Comparison of ENCODE assay signal across 21 mouse cellular contexts in the genomic region with DNA sequence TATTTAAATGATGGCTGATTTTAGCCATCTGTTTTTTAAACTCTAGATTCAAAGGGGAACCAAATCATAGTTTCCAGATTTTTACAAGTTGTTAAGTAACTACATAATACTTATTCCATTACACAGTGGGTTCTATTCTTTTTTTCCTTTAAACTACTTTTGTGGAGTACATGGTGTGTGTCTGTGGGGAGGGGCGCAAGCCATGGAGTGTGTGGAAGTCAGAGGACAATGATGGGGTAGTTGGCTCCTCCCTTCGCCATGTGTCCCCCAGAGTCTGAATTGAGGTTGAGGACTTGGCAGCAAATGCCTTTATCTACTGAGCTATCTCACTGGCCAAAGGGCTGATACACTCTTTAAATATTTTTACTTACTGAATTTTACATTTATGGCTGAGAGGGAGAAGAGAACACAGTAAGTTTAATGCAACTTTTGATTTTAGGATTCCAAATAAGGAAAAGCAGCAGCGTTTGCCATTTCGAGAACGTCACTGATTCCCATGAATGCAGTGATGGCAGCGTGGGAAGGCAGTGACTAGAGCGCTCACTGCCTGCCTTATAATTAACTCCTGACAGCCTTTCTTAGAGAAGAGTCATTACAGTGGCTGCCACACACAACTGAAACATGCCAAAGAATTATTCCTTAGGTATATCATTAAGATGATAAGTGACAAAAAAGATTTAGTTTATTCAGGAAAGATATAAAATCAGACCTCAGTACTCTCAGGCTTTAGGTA. TPM values are rescaled to one million over a fixed set of nuclear protein-coding genes. Genes with fewer than 3 reads are reported as not detected.
"Had no signal": no experiment of that assay in that cellular context is flagged by ENCODE, and none has a peak within 500 bp of the region (broad histone marks: within the 10 kb centered on the region; RNA-seq: fewer than 3 reads in every experiment).

No protein-coding gene starts in this region.

- H3K4me1 ChIP-seq: limb, embryonic 10.5 days; liver, embryonic 15.5 days; midbrain, embryonic 13.5 days; stomach, embryonic 15.5 days had no signal

- H3K4me2 ChIP-seq: liver, embryonic 11.5 days; liver, embryonic 15.5 days; midbrain, embryonic 13.5 days; stomach, embryonic 15.5 days had no signal

- H3K4me3 ChIP-seq: layer of hippocampus, adult 2 months; limb, embryonic 10.5 days; liver, embryonic 15.5 days; midbrain, embryonic 13.5 days; stomach, embryonic 15.5 days had no signal

- DNase-seq: kidney, adult 11 months; kidney, adult 9 months; kidney, postnatal 10 days; kidney, postnatal 4 days; lung, adult 2 months; lung, postnatal 36 days; right cerebral cortex, postnatal 4 days; thymus, adult 18-20 months; thymus, postnatal 25 days had no signal

- H3K27ac ChIP-seq: layer of hippocampus, adult 2 months; limb, embryonic 10.5 days; liver, embryonic 15.5 days; midbrain, embryonic 13.5 days; stomach, embryonic 15.5 days had no signal

- H3K9me3 ChIP-seq: limb, embryonic 10.5 days; liver, embryonic 15.5 days; midbrain, embryonic 13.5 days; stomach, embryonic 15.5 days had no signal

- H3K9ac ChIP-seq: liver, embryonic 15.5 days; midbrain, embryonic 13.5 days; stomach, embryonic 15.5 days had no signal

- H3K27me3 ChIP-seq: liver, embryonic 15.5 days; midbrain, embryonic 13.5 days; stomach, embryonic 15.5 days had no signal

- ATAC-seq: lung, postnatal 0 days; midbrain, embryonic 13.5 days had no signal

RNA-seq across cellular contexts. Expression of a gene that starts 37.1 kb away (rescaled TPM):
- total RNA-seq: megakaryocyte progenitor cell, adult 5-6 weeks had no signal

RNA-seq across cellular contexts. Expression of a gene that starts 37.7 kb away (rescaled TPM):
- total RNA-seq: megakaryocyte progenitor cell, adult 5-6 weeks had no signal

RNA-seq across cellular contexts. Expression of a gene that starts 57.1 kb away (rescaled TPM):
- total RNA-seq: layer of hippocampus, adult 2 months; layer of hippocampus, postnatal 10 days; megakaryocyte progenitor cell, adult 5-6 weeks; midbrain, postnatal 0 days had no signal
- polyA plus RNA-seq: limb, embryonic 10.5 days; midbrain, embryonic 13.5 days; midbrain, postnatal 0 days; neural tube, embryonic 14.5 days; spleen, adult 2 months had no signal
